Mouse (Mus musculus): ENCODE data around the gene Phactr2. TPM values are rescaled to one million over a fixed set of nuclear protein-coding genes. Genes with fewer than 3 reads are reported as not detected.

Gene Phactr2
- total RNA-seq, 2 experiments from 2014 or later = 39.9 to 43.4 TPM

DNA sequence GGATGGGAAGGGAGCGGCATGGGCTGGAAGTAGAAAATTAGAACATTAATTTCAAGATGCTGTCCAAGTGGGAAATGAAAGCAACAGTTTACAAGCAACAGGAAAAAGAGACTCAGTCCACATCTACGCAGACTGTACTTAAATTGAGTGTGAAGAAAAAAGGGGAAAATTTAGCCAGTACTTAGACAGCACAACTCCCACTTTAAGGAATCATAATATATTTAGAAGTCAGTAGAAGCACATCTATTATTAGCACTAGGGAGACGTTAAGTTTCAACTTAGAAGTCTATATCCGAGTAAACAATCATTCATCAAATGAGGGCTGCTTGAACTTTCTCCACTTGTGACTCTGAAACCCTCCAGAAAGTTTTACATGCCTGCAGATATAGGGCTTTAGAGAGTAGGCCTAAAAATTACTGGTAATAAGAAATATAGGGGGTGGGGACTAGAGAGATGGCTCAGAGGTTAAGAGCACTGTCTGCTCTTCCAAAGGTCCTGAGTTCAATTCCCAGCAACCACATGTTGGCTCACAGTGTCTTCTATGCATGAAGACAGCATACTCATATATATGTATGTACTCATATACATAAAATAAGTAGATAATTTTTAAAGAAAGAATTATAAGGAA lies 142.7 kb downstream of the Phactr2 start:
- no peak for DNase-seq

GRCm38 (mm10) chr10:13328602-13329001 lies 145.6 kb downstream of the Phactr2 start:
- no peak for DNase-seq

DNA sequence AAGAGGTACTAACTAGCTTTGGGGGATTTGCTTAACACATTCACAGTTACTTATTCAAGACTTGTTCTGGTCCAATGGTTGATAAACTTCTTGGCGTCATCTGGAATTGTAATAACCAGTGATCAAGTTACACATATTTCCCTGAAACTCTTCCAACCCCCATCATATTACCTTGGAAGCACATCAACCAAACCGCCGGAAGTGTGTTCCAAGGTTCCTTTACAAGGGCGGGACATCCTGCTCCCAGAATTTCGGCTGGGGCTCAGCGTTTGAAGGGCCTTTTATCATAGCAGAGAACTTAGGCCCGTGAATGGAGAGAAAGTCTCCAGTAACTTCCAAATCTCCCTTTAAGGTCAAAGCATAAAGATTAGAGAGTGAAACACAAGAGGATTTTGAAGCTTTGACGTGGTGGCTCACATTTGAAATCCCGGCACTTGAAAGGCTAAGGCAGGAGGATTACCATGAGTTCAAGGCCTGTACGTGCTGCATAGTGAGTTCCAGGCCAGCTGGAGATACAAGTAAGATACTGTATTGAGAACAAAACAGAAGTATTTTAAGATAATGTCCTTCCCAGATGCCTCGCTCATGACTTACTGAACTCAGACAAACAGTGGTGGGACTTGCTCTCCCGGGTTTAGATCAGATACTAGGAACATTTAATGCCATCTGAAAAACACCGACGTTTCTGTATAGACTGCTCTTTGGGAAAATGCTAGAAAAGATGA lies 147.9 kb downstream of the Phactr2 start:
- DNase-seq = no peak

GRCm38 (mm10) chr10:13323806-13324411 lies 150.3 kb downstream of the Phactr2 start:
- DNase-seq = peak; percentile 69

DNA sequence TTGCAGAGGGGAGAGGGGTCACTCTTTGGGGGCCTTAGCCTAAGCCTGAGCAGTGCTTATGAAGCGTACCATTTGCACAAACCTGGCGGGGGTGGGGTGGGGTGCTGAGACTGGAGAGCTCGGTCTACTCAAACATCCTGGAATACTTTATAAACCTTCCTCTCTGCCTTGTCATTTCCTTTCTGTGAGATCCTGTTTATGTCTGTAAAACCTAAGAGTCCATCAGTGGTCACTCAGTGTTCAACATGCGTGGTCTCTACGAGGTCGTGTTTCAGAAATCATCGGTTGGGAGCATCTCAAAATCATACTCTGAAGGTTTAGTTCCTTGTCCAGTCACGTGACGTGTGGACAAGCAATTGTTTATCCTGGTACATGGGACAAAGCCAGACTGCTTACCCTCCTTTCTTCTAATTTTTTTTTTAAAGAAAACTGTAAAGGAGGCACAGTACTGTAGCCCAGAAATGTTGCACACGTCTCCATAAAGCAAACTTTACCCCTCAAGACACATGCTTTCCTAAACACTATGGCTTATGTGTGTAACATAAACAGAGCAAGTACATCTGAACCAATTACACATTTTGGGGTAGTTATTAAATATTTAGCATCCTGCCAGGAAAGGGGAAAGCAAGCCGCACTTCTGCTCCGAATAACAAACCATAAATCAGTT lies 150.9 kb downstream of the Phactr2 start:
- DNase-seq = no peak

- no peak for DNase-seq
Measured at GRCm38 (mm10) chr10:13314999-13315398, 159.2 kb downstream of the Phactr2 start.

DNA sequence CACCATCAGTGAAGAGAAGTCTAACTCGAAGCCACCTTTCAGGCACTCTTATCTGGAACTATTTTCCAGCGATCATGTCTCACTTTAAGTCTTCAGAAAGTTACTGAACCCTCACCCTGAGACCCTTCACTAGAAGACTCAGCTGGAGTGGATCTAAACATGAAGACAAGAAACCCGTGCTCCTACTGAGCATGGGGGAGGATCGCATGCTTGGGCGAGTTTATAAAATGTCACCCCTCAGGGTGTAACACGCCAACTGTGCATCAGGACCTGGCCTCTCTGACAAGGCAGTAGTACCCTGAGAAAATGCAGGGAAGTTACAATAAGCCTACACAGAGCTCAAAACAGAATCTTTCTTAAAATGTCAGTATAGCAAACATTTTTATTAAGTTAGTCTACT lies 161.6 kb downstream of the Phactr2 start:
- DNase-seq = no peak

- DNase-seq = no peak
Measured at GRCm38 (mm10) chr10:13311612-13312011, 162.6 kb downstream of the Phactr2 start.

DNA sequence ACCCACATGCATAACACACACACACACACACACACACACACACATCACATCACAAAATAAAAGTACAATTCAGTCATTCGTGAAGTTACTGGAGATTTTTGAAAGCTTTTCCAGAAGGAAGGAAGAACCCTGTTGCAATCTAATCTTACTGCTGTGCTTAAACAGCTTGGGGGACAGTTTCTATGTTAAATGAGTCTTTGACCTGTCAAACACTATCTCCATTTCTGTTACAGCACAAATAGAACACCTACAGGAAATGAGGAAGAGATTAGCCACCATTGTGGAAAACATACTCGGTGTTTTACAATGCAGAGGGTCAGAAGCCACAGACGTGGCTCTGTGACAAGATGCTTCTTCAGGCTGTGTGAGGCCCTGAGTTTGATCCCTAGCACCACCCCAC lies 164.1 kb downstream of the Phactr2 start:
- DNase-seq = no peak

- DNase-seq = no peak
Measured at GRCm38 (mm10) chr10:13304641-13305241, 169.5 kb downstream of the Phactr2 start.

- no peak for DNase-seq
Measured at GRCm38 (mm10) chr10:13303271-13304265, 170.6 kb downstream of the Phactr2 start.

DNA sequence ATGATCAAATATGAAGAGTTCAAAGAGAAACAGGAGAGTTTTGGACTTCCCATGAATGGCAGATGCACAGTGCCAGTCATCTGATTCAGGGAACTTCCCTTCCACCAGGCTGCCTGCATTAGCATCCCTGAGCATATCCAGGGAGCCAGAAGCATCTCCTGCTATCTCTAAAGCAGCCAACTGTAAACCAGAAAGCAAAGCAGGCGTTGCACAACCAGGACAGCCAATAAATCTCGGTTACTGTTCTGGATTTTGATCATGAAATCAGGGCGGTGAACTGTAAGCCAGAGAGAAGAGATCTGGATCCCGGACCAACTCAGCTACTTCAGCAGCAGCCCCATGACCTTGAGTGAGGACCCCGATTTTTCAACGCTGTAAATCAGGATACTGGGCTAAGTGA lies 173.6 kb downstream of the Phactr2 start:
- no peak for DNase-seq

DNA sequence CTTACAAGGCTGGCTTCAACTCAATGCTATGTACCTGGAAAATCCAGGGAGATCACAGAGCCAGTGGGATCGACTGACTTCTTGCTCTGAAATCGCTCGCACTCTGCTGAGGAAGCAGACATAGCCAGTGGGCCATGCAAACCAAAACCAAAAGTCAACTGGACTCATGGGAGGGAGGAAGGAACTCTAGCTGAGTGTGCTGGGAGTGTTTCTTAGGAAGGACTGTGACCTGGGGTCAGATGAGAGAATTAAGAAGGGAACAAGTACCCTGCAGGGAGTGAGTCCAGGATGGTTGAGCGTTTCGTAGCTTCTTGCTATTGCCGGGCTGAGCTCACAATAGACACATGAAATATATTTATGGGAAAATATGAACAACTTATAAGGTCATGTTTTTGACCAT lies 174.0 kb downstream of the Phactr2 start:
- no peak for DNase-seq

- no peak for DNase-seq
Measured at GRCm38 (mm10) chr10:13294886-13295285, 179.3 kb downstream of the Phactr2 start.

GRCm38 (mm10) chr10:13292026-13292425 lies 182.2 kb downstream of the Phactr2 start:
- DNase-seq = no peak

DNA sequence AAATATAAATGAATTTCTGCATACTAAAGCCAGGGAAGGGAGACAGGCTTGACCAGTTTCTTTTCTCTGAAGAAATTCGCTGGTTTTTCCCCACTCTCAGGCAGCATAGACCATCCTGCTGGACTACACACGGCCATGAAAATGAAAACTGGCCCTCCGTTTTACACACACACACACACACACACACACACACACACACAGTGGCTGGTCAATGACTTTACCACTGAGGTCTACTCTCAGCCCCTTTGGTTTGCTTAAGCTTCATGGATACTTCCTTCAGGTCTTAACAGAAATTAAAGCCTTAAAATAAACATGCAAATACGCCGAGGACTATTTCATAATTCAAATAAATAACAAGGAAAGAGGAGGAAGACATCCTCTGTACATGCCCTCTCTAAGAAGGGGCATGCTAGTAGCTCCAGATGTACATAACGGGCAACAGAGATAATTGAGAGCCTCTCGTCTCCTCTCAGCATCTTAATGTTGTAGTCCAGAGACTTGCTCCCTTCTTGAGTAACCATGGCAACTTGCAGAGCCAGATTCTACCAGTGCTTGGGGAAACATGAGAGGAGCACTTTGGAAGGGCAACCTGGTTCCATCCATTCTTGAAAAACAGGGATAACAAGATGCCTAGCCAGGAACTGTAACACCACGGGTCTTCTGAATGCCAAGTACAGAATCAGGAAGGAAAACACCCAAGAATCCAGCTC lies 184.8 kb downstream of the Phactr2 start:
- DNase-seq = no peak

- DNase-seq = no peak
Measured at GRCm38 (mm10) chr10:13288296-13288695, 185.9 kb downstream of the Phactr2 start.

GRCm38 (mm10) chr10:13283441-13283840 lies 190.8 kb downstream of the Phactr2 start:
- DNase-seq = no peak

GRCm38 (mm10) chr10:13280298-13280853 lies 193.8 kb downstream of the Phactr2 start:
- DNase-seq = no peak

GRCm38 (mm10) chr10:13276298-13276697 lies 197.9 kb downstream of the Phactr2 start:
- no peak for DNase-seq

Measured in gastrocnemius, postnatal 10 days (tissue).